Mouse (Mus musculus) right cerebral cortex, postnatal 10 days (tissue): ENCODE measurements around the gene Trmt1.

ENCODE experiments used
- DNase-seq, 2 experiments: peaks; one replicate each; pipeline ENCODE4 v3.0.0; 2021; ENCODE audit warnings: low spot score in 2 of 2

Gene Trmt1

DNA sequence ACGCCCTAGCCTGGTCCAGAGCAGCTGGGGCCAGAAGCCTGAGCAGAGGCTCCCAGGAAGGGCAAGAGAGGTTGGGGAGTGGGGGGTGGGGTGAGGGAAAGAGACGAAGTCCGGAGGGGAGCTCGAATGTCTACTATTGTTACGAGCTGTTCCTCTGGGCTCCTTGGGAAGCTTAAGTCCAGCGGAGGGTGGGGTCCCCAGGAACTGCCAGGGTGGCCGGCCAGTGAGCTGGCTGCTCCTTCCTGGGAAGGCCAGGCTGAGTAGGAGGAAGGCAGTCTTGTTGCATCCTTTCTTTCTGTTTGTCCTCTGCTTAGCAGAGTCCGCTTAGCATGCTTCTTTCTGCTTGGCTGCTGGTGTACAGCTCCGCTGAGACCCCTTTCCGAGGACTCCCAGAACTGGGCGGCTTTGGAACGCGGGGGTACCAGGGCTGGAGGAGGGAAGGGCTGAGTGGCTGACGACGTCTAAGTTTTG is 22.0 kb downstream of the Trmt1 start:
- DNase-seq, result no peak

DNA sequence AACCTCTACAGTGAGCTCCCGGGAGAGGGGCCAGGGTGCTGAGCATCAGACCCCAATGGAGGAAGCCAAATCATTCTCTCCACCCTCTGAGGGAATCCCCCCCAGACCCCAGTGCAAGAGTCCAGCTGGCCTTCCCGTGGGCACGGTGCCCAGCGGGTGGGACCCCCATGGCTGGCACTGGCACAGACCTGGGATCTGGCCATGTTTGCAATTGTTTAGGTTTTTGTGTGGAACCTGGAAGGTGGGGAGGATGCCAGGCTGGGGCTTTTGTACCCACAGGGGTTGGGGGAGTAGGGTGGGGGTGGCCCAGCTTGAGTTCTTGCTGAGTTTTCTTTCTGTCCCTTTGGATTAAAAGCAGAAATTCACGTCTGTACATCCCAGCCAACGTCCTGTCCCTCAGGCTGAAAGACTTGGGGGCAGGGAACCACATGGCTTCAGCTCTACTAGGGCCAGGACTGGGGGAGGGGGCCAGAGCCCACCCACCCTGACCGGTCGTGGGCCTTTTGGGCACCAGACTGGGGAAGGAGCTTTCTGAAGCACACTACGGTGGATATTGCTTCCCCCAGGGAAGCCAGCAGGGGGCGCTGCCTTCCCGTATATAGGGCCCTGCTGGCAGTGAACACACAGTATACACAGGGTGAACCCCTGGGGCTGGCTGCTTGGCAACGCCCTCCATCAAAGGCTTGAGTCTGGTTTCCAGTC is 22.8 kb downstream of the Trmt1 start:
- DNase-seq, result peak; percentile 92

- no peak for DNase-seq
Measured at GRCm38 (mm10) chr8:84709931-84710330, 23.8 kb downstream of the Trmt1 start.

DNA sequence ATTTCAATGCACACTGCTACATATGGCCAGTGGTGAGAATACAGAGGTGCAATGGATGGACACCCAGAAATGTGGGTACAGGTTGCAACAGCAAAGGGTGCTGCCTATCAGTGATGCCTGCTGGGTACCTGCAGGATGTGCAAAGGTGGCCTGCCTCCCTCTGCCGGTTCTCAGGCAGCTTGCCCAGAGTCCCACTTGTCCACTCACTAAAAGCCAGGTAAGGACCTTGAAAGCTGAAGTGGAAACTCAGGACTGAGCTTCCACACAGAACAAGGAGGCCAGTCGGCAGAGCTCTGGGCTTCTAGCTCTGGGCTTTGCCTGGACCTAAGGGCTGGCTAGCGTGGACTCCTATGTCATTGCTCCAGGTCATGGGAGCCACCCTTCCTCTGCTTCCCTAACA is 25.2 kb downstream of the Trmt1 start:
- no peak for DNase-seq

GRCm38 (mm10) chr8:84711933-84712758 is 26.0 kb downstream of the Trmt1 start:
- DNase-seq, result peak; percentile 83 to 85

DNA sequence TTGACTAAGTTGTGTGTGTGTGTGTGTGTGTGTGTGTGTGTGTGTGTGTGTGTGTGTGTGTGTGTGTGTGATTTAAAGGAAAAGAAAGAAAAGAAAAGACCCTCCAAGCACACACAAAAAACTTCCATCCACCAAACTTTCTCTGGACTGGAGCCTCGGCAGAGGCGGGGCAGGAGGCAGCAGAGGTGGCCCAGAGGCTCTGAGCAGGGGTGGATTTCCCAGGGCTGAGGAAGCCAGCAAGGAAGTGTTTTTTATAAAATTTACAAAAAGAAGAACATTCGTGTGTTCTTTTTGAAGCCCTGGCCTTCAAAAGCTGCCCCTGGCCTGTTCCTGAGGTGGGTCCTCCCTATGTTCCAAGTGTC is 26.6 kb downstream of the Trmt1 start:
- DNase-seq, result no peak

DNA sequence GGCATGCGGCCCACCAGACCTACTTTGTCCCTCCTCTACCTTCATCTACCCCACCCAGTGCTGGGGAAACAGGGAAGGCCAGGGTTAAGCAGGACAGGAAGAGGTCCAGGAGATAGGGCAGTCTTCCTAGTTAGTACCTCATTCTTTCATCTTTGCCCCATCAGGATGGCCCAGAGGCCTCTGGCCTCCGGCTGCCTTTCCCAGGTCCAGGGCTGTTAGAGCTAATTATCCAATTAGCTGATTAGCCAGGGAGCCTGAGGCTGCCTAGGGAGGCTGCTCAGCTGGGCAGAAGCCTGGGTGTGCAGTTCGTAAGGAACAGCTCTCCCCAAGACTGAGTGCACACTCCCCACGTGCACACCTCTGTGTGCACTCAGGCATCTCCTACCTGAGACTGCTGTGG is 27.3 kb downstream of the Trmt1 start:
- DNase-seq, result no peak

GRCm38 (mm10) chr8:84714161-84714560 is 28.1 kb downstream of the Trmt1 start:
- DNase-seq, result no peak

DNA sequence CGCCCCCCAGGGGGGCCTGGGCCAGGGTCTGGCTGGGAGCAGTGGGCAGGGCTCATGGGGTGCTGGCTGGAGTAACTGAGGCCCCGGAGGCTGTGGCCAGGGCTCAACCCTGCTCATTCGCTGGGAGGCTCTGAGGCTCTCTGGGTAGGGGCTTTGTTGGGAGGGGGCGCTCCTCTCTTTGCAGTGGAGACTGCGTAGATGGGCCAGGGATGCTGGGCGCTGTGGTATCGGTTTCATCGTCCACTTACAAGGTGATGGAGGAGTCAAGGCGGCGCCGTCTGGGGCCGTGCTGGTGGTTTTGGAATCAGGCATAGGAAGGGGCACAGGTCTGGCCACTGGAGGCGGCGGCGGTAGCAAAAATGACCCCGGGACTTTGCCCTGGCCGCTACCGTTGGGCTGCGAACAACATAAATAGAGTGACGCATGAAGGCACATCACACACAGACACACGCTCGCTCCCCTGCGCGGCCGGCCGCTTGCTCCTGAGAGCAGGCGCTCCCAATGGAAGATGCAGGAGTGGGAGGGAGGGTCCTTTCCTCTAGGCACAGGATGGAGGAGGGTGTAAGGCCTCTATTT is 29.9 kb downstream of the Trmt1 start:
- DNase-seq, result no peak

DNA sequence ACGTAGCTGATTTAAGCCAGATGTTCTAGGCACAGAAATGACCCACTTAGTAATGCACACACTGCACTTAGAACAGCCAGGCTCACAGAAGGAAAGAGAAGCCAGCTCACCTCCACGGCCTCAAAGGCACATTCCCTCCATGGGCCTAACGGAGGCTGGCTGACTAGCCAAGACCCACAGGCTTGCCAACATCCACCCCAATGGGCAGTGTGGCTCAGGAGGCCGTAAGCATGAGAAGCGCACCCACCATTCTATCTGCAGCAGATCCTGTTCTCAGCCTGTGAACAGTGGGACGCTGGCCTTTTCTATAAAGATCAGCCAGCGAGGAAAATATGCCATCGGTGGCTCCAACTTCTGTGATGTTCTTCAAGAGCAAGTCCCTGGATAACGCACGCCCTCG is 30.7 kb downstream of the Trmt1 start:
- no peak for DNase-seq

- DNase-seq, result no peak
Measured at GRCm38 (mm10) chr8:84718476-84718875, 32.4 kb downstream of the Trmt1 start.

- DNase-seq, result no peak
Measured at GRCm38 (mm10) chr8:84718959-84719690, 33.0 kb downstream of the Trmt1 start.

DNA sequence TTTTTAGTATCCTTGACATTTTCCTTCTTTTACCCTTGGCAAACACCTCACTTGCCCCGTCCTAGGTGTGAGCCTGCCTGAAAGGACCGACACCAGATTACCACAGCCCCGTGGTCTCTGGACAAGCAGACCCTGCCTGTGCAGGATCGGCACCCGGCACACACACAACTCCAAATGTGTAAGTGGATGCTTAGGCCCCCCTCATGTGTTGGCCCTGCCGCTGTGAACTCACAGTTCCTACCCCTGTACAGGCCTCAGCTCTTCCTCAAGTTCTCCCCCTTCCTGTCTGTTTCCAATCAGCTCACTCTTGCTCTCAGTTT is 36.4 kb downstream of the Trmt1 start:
- no peak for DNase-seq

- peak; percentile 83 to 87 for DNase-seq
Measured at GRCm38 (mm10) chr8:84722850-84723570, 36.9 kb downstream of the Trmt1 start, which contains the start of gene G430095P16Rik. TSS of gene G430095P16Rik (plus strand) at chr8:84723007.

DNA sequence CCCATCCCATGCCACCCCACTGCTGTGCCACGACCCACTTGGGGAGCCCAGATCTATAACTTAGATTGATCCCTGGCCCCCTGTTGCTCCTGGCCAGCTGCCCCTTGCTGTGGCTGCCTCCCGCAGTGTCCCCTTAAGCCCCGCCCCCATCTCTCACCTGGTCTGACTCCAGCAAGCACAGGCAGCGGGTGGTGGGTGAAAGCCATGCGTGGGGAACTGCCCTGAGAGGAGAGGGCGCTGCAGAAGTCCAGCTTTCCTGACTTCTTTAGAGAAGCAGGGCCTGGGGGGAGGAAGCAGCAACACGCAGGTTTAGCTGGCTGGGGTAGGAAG is 37.4 kb downstream of the Trmt1 start:
- no peak for DNase-seq

GRCm38 (mm10) chr8:84724683-84725082 is 38.6 kb downstream of the Trmt1 start:
- no peak for DNase-seq

GRCm38 (mm10) chr8:84725246-84725940 is 39.3 kb downstream of the Trmt1 start:
- DNase-seq, result no peak

DNA sequence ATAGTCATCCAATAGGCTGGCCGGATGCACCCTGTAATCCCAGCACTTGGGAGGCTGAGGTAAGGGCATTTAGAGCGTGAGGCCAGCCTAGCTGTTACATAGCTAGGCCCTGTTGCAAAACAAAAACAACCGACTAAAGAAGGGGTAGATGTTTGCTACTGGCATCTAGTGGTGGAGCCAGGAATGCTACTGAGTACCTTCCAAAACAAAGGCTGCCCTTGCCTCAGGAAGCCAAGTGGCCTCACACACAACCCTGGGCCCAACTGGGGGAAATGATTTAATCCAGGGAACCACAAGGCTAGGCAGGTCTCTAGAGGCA is 39.8 kb downstream of the Trmt1 start:
- DNase-seq, result no peak

GRCm38 (mm10) chr8:84728474-84728873 is 42.4 kb downstream of the Trmt1 start:
- DNase-seq, result peak; percentile 75 to 80

DNA sequence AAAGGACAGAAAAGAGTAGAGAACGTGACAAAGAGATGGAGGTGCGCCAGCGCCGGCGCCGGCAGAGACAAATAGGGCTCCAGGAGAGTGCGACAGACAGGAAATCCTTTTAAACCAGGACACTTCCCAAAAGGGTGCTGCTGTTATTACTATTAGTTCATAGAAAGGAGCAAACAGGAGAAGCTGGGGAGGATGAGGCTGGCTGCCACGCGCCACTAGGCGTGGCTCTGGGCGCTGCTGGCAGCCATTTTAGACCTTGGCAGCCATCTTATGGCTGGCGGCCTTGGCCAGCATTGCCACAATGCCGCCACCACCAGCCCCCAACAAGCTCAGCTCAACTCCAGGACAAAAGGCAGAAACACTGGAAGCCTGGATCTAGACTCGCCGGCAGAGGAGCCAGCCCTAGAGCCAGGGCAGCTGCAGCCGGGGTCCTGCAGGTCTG is 43.8 kb downstream of the Trmt1 start:
- DNase-seq, result peak; percentile 68 to 78
